Mouse (Mus musculus): ENCODE measurements at regions not wholly inside any gene's neighbourhood (a gene's known extent, or its start where the extent isn't known, plus 50 kb on each side); places are given as distances from the start of the nearest gene placed in this dataset.
"Not testable (repeated sequence)": the region's sequence is repeated elsewhere in the genome, so short reads cannot be mapped to it uniquely, and the experiment has no call there.

DNA sequence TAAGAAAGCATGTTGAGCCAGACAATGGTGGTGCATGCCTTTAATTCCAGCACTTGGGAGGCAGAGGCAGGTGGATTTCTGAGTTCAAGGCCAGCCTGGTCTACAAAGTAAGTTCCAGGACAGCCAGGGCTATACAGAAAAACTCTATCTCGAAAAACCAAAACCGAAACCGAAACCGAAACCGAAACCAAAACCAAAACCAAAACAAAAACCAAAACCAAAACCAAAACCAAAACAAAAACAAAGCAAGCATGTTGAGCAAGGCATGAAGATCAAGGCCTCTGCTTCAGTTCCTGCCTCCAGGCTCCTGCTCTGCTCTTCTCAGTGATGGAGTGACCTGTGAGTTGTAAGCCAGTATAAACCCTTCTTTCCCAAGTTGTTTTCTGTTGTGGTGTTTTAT is 334.0 kb upstream of the Ube2e3 start:
- H3K4me1 ChIP-seq (replicated peaks; ENCODE audit: control insufficient read depth, insufficient read depth, low read length); ATAC-seq (ENCODE audit: low FRiP score); H3K27ac ChIP-seq (ENCODE audit: low read depth, low read length); H3K27me3 ChIP-seq (ENCODE audit: control insufficient read depth, insufficient read depth, low read length); H3K4me2 ChIP-seq (replicated peaks; ENCODE audit: low read depth, low read length); H3K9ac ChIP-seq (ENCODE audit: low read depth, low read length); H3K4me3 ChIP-seq (ENCODE audit: low read depth, low read length); H3K9me3 ChIP-seq (ENCODE audit: control insufficient read depth, low read length); H3K36me3 ChIP-seq (ENCODE audit: control insufficient read depth, insufficient read depth, low read length); DNase-seq (ENCODE audit: low spot score): not testable (repeated sequence)
- WGBS: 91% methylated on average over 5 of the region's 5 CpGs

DNA sequence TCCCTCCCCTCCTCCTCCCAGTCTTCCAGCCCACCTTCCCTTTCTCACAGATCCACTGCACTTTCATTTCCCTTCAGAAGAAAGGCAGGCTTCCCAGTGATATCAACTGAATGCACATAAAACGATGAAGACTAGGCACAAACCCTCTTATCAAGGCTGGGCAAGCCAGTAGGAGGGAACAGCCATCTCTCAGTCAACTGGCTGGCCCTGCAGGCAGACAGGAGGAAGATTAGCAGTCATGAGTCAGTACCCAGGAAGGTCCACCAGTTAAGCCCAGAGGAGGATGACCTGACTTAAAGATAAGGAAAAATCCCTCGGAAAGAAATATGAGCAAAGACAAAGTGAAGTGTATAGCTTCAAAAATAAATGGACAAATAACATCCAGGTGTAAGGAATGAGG is 337.4 kb upstream of the Ube2e3 start:
- H3K36me3 ChIP-seq (ENCODE audit: control insufficient read depth, insufficient read depth, low read length): no peaks in the 10 kb centered on the region
- no peak overlapping the region for H3K27ac ChIP-seq (ENCODE audit: low read depth, low read length)
- no peak overlapping the region for H3K9ac ChIP-seq (ENCODE audit: low read depth, low read length)
- H3K4me1 ChIP-seq (replicated peaks; ENCODE audit: control insufficient read depth, insufficient read depth, low read length): no peaks in the 10 kb centered on the region
- ATAC-seq (ENCODE audit: low FRiP score): no peak
- no peak overlapping the region for H3K4me2 ChIP-seq (replicated peaks; ENCODE audit: low read depth, low read length)
- no peaks in the 10 kb centered on the region for H3K9me3 ChIP-seq (ENCODE audit: control insufficient read depth, low read length)
- H3K27me3 ChIP-seq (ENCODE audit: control insufficient read depth, insufficient read depth, low read length): no peaks in the 10 kb centered on the region
- WGBS: 80% methylated on average over 2 of the region's 2 CpGs
- H3K4me3 ChIP-seq (ENCODE audit: low read depth, low read length): no peak overlapping the region
- no peak for DNase-seq (ENCODE audit: low spot score)

DNA sequence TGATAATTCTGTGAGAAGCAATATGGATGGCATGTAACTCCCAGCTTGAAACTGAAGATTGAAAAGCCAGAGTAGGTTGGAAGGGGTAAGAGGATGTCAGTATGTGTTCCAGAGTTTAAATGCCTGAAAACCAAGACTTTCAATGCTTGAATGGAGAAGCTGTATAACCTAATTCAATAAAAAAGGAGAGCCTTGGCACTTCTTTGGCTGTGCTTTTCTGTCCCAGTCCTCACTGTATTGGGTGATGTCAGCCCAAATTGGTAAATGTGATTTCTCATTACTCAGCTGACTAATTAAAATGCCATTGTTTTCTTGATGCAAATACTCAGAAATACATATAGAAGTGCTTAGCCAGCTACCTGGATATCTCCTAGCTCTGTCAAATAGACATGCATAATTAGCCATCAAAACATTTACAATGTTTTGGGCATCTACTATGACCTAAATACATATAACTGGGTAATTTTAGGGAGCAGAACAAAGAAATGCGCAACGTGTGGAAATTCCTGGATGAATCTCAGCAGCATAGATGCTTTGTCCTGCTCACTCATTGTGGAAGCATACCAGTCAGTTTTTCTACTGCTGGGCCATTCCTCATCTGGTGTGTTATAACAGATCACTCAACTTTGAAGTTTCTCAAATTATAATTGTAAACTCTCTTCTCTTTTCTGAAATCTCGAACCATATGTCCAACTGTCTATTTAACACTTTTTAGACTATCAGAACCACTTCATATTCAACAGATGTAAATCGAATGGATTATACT is 347.5 kb upstream of the Ube2e3 start:
- DNase-seq (ENCODE audit: low spot score) (no peak), ATAC-seq (ENCODE audit: low FRiP score) (no peak)
- Histone ChIP-seq H3K9ac (ENCODE audit: low read depth, low read length) (no peak overlapping the region), H3K36me3 (ENCODE audit: control insufficient read depth, insufficient read depth, low read length) (no peaks in the 10 kb centered on the region), H3K4me3 (ENCODE audit: low read depth, low read length) (no peak overlapping the region), H3K27me3 (ENCODE audit: control insufficient read depth, insufficient read depth, low read length) (no peaks in the 10 kb centered on the region), H3K27ac (ENCODE audit: low read depth, low read length) (no peak overlapping the region), H3K4me1 (replicated peaks; ENCODE audit: control insufficient read depth, insufficient read depth, low read length) (no peaks in the 10 kb centered on the region), H3K4me2 (replicated peaks; ENCODE audit: low read depth, low read length) (no peak overlapping the region), H3K9me3 (ENCODE audit: control insufficient read depth, low read length) (no peaks in the 10 kb centered on the region)
- 86% methylated on average over 4 of the region's 4 CpGs for WGBS

DNA sequence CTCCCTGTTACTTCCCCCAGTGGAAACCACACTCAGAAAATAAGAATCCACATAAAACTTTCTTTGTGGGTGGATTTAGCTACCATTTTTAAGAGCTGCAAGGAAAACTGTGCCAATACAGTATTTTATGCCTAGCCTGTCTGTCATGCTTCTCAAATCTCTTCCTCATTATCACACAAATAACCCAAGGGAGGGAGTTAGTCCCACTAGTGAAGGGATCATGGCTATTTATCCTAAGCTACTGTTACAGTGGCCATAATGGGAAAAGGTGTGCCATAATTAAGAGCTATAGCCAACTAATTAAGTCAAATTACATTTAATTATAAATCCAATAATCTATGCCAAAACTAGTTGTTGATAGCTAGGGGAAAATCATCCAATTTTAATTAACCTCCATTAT is 374.8 kb upstream of the Ube2e3 start:
- ATAC-seq (ENCODE audit: low FRiP score): no peak

DNA sequence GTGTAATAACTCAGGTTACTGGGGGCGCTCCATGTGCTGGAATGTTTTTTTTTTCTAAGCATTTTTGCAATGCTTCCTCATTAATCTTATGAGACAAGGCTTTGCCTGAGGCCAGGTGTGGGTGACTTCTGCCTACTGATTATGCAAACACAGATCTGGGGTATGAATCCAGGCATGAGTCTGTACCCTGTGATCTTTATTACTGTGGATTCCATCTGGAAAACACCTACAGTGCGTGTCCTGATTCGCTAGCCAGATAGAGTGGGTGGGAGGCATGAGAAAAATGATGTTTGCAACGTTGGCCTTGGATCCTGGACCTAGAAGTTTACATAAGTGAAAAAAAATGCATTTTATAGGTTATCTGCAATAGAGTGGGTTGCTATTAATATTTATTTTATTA is 387.9 kb upstream of the Ube2e3 start:
- no peaks in the 10 kb centered on the region for H3K4me1 ChIP-seq (replicated peaks; ENCODE audit: control insufficient read depth, insufficient read depth, low read length)
- H3K4me2 ChIP-seq (replicated peaks; ENCODE audit: low read depth, low read length): no peak overlapping the region
- H3K9me3 ChIP-seq (ENCODE audit: control insufficient read depth, low read length): no peaks in the 10 kb centered on the region
- H3K36me3 ChIP-seq (ENCODE audit: control insufficient read depth, insufficient read depth, low read length): no peaks in the 10 kb centered on the region
- no peak overlapping the region for H3K9ac ChIP-seq (ENCODE audit: low read depth, low read length)
- DNase-seq (ENCODE audit: low spot score) (peak; percentile 13), ATAC-seq (ENCODE audit: low FRiP score) (no peak)
- 70% methylated on average over 4 of the region's 4 CpGs for WGBS
- no peak overlapping the region for H3K4me3 ChIP-seq (ENCODE audit: low read depth, low read length)
- H3K27me3 ChIP-seq (ENCODE audit: control insufficient read depth, insufficient read depth, low read length): no peaks in the 10 kb centered on the region
- no peak overlapping the region for H3K27ac ChIP-seq (ENCODE audit: low read depth, low read length)

More for the DNA sequence above, 374.8 kb upstream of the Ube2e3 start:
- Histone ChIP-seq H3K27ac (ENCODE audit: low read depth, low read length) (no peak overlapping the region), H3K36me3 (ENCODE audit: control insufficient read depth, insufficient read depth, low read length) (no peaks in the 10 kb centered on the region), H3K4me2 (replicated peaks; ENCODE audit: low read depth, low read length) (no peak overlapping the region), H3K9ac (ENCODE audit: low read depth, low read length) (no peak overlapping the region), H3K4me1 (replicated peaks; ENCODE audit: control insufficient read depth, insufficient read depth, low read length) (no peaks in the 10 kb centered on the region), H3K4me3 (ENCODE audit: low read depth, low read length) (no peak overlapping the region), H3K27me3 (ENCODE audit: control insufficient read depth, insufficient read depth, low read length) (no peaks in the 10 kb centered on the region), H3K9me3 (ENCODE audit: control insufficient read depth, low read length) (no peaks in the 10 kb centered on the region)
- no peak for DNase-seq (ENCODE audit: low spot score)

DNA sequence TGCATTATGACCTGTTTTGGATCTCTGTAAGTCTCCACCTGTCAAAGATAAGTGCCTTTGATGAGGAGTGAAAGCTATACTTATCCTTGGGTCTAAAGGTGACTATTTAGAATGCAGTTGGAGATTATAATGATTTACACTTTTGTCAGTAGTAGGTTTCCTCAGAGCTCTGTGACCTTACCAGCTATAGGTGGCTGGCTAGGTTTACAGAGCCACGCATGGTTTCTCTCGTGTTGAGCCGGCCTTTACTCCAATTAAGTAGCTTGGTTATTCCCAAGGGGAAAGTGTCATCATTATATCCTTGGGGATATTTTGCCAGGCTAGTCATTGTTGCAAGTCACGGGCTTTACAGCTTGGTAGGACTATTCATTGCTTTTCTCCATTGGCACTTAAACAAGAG is 408.5 kb upstream of the Ube2e3 start:
- no peak overlapping the region for H3K4me3 ChIP-seq (ENCODE audit: low read depth, low read length)
- no peaks in the 10 kb centered on the region for H3K4me1 ChIP-seq (replicated peaks; ENCODE audit: control insufficient read depth, insufficient read depth, low read length)
- H3K27me3 ChIP-seq (ENCODE audit: control insufficient read depth, insufficient read depth, low read length): no peaks in the 10 kb centered on the region
- no peak for ATAC-seq (ENCODE audit: low FRiP score)
- no peak overlapping the region for H3K9ac ChIP-seq (ENCODE audit: low read depth, low read length)
- H3K27ac ChIP-seq (ENCODE audit: low read depth, low read length): no peak overlapping the region
- no peaks in the 10 kb centered on the region for H3K9me3 ChIP-seq (ENCODE audit: control insufficient read depth, low read length)
- 83% methylated on average over 4 of the region's 4 CpGs for WGBS
- no peak overlapping the region for H3K4me2 ChIP-seq (replicated peaks; ENCODE audit: low read depth, low read length)
- no peaks in the 10 kb centered on the region for H3K36me3 ChIP-seq (ENCODE audit: control insufficient read depth, insufficient read depth, low read length)
- no peak for DNase-seq (ENCODE audit: low spot score)

DNA sequence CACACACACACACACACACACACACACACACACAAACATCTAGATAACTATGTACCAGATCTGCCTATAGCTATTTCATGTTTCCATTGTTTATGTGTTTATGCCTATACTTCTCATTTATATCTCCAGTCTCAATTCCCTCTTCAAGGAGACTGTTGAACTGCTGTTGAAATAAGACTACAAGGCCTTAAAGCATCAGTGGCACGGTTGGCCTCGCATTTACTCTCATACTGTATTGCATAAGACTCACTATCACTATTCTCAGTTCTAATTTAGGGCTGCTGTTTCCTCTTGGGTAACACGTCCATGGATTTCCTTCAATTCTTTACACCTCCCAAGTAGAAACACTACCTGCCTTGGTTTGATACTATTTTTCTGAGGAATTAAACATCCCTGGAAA is 414.5 kb upstream of the Ube2e3 start:
- Histone ChIP-seq H3K4me3 (ENCODE audit: low read depth, low read length) (no peak overlapping the region), H3K4me1 (replicated peaks; ENCODE audit: control insufficient read depth, insufficient read depth, low read length) (no peaks in the 10 kb centered on the region), H3K9ac (ENCODE audit: low read depth, low read length) (no peak overlapping the region), H3K4me2 (replicated peaks; ENCODE audit: low read depth, low read length) (no peak overlapping the region), H3K27me3 (ENCODE audit: control insufficient read depth, insufficient read depth, low read length) (no peaks in the 10 kb centered on the region), H3K36me3 (ENCODE audit: control insufficient read depth, insufficient read depth, low read length) (no peaks in the 10 kb centered on the region), H3K27ac (ENCODE audit: low read depth, low read length) (no peak overlapping the region), H3K9me3 (ENCODE audit: control insufficient read depth, low read length) (no peaks in the 10 kb centered on the region)
- DNase-seq (ENCODE audit: low spot score) (no peak), ATAC-seq (ENCODE audit: low FRiP score) (no peak)
- 78% methylated on average over 3 of the region's 3 CpGs for WGBS

DNA sequence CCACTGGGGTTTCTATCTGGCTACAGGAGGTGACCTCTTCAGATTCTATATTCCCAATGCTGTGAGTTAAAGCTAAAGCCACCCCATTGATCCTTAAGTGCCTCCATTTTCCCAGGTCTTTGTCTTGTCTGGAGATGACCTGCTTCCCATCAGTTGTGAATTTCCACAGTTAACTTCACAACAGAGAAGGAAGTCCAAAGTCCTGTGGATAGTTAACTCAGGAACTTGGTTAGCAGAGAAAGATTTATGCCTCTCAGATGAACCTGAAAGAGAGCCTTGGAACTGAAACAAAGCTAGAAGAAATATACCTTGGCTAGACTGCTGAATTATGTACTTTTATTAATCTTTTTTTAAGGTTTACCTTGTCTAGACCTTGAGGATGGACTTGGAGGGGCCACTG is 431.1 kb upstream of the Ube2e3 start:
- H3K4me1 ChIP-seq (replicated peaks; ENCODE audit: control insufficient read depth, insufficient read depth, low read length): no peaks in the 10 kb centered on the region

DNA sequence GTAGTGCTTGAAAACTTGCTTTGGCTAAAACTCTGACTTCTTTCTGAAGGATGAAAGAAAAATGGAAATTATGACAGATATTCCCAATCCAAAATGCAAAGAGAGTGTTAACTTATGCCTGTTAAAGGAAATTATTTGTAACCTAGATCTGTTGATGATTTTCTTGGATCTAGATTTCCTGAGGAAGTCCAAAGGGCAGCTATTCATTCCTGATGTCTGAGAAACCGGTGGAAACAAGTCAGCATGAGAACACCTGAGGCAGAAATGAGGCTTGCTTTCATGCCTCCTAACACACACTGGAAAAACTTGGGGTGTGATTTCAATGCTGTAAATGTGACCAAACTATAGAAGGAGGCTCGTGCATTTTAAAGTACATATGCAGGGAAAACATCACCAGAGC is 432.9 kb upstream of the Ube2e3 start:
- no peaks in the 10 kb centered on the region for H3K36me3 ChIP-seq (ENCODE audit: control insufficient read depth, insufficient read depth, low read length)
- no peak for ATAC-seq (ENCODE audit: low FRiP score)
- 73% methylated on average over 2 of the region's 2 CpGs for WGBS

More for the DNA sequence above, 431.1 kb upstream of the Ube2e3 start:
- Histone ChIP-seq H3K4me3 (ENCODE audit: low read depth, low read length) (no peak overlapping the region), H3K9ac (ENCODE audit: low read depth, low read length) (no peak overlapping the region), H3K27me3 (ENCODE audit: control insufficient read depth, insufficient read depth, low read length) (no peaks in the 10 kb centered on the region), H3K36me3 (ENCODE audit: control insufficient read depth, insufficient read depth, low read length) (no peaks in the 10 kb centered on the region), H3K4me2 (replicated peaks; ENCODE audit: low read depth, low read length) (no peak overlapping the region), H3K27ac (ENCODE audit: low read depth, low read length) (no peak overlapping the region), H3K9me3 (ENCODE audit: control insufficient read depth, low read length) (no peaks in the 10 kb centered on the region)
- ATAC-seq (ENCODE audit: low FRiP score) (no peak), DNase-seq (ENCODE audit: low spot score) (no peak)

More for the DNA sequence above, 432.9 kb upstream of the Ube2e3 start:
- Histone ChIP-seq H3K27ac (ENCODE audit: low read depth, low read length) (no peak overlapping the region), H3K27me3 (ENCODE audit: control insufficient read depth, insufficient read depth, low read length) (no peaks in the 10 kb centered on the region), H3K4me2 (replicated peaks; ENCODE audit: low read depth, low read length) (no peak overlapping the region), H3K4me1 (replicated peaks; ENCODE audit: control insufficient read depth, insufficient read depth, low read length) (no peaks in the 10 kb centered on the region), H3K9ac (ENCODE audit: low read depth, low read length) (no peak overlapping the region), H3K9me3 (ENCODE audit: control insufficient read depth, low read length) (no peaks in the 10 kb centered on the region), H3K4me3 (ENCODE audit: low read depth, low read length) (no peak overlapping the region)
- no peak for DNase-seq (ENCODE audit: low spot score)

Data from hindbrain, embryonic 11.5 days (tissue).